Comparison of ENCODE assay signal across 14 mouse cellular contexts in the genomic region with DNA sequence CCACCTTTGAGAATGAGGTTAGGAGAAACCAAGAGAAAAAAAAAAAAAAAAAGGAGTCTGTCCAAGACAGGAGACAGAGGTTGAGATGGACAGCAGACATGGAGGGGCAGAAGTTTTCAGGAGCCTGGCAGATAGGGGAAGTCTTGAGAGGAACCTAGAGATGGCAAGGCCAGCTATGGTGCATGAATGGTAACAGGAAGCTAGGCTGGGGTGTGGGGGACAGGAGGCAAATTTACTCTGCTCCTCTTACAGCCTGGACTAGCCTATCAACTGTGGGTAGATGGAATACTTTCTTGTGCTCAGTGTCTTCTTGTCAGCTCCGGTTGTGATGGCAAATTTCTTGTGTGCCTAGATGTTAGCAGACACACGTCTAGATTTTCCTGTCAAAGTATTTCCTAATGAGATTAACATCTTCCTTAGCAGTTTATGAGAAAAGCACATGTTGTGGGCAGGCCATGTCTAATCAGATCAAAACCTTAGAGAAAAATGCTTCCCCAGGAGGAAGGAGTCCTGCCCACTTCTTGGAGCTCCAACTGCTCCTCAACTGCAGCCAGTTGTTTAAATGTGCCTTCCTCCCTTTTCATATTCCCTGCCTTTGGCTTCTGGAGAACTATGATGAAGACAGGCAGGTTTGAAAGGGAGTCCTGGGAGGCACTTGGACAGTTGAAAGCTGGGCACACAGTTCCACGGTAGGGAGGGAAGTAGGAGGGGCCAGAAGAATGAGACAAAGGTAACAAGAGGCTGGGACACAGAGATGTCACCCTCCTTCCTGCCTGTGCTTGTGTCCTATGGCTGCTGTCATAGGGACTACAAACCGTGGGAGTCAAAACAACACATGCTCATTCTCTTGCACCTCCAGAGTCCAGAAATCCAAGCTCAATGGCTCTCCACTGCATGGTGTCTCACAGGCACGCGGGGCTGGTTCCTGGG. TPM values are rescaled to one million over a fixed set of nuclear protein-coding genes. Genes with fewer than 3 reads are reported as not detected.
DNase-seq lines count a peak whose midpoint lies in the region; ATAC-seq lines count a peak whose summit lies in the region.
"Had no signal": no experiment of that assay in that cellular context is flagged by ENCODE, and none has a peak within 500 bp of the region (broad histone marks: within the 10 kb centered on the region; RNA-seq: fewer than 3 reads in every experiment).

No protein-coding gene starts in this region.

- peak; percentile 68 for DNase-seq in heart, adult 8-10 months (ENCODE audit: low spot score)
- no peak for DNase-seq in heart, postnatal 14 days
- peak; percentile 18 for DNase-seq in thymus, postnatal 14 days
- no peak for DNase-seq in thymus, postnatal 36 days
- DNase-seq in testis, postnatal 10 days (ENCODE audit: low spot score) = no peak
- DNase-seq in cerebellum, adult 18-20 months = no peak
- DNase-seq in spleen, postnatal 14 days (ENCODE audit: low spot score in 2 of 2) = no peak
- DNase-seq: adrenal gland, postnatal 25 days; cerebellum, adult 2 months had no signal

- no peak overlapping the region for H3K4me2 ChIP-seq in liver, embryonic 16.5 days (ENCODE audit: low read depth, low read length)
- H3K4me2 ChIP-seq: embryonic facial prominence, embryonic 13.5 days had no signal

- no peak for ATAC-seq in liver, embryonic 16.5 days (ENCODE audit: low read depth)
- ATAC-seq: forebrain, embryonic 16.5 days had no signal

- H3K36me3 ChIP-seq in liver, embryonic 16.5 days (ENCODE audit: control insufficient read depth, insufficient read depth) = no peaks in the 10 kb centered on the region
- H3K36me3 ChIP-seq: embryonic facial prominence, embryonic 13.5 days had no signal

- no peak overlapping the region for H3K4me3 ChIP-seq in liver, embryonic 16.5 days (ENCODE audit: low read depth, low read length)
- H3K4me3 ChIP-seq: embryonic facial prominence, embryonic 13.5 days had no signal

- H3K27ac ChIP-seq in liver, embryonic 16.5 days (ENCODE audit: low read length) = peak overlapping the region; percentile 76
- H3K27ac ChIP-seq: embryonic facial prominence, embryonic 13.5 days had no signal

- peaks cover 60% of the 10 kb centered on the region for H3K4me1 ChIP-seq in liver, embryonic 16.5 days (ENCODE audit: control insufficient read depth, low read depth, low read length)
- H3K4me1 ChIP-seq: embryonic facial prominence, embryonic 13.5 days had no signal

- no peaks in the 10 kb centered on the region for H3K27me3 ChIP-seq in liver, embryonic 16.5 days (ENCODE audit: control insufficient read depth, insufficient read depth, low read depth, low read length)
- H3K27me3 ChIP-seq: embryonic facial prominence, embryonic 13.5 days had no signal

- no peaks in the 10 kb centered on the region for H3K9me3 ChIP-seq in liver, embryonic 16.5 days (replicated peaks; ENCODE audit: control insufficient read depth, low read length)
- H3K9me3 ChIP-seq: embryonic facial prominence, embryonic 13.5 days had no signal

- H3K9ac ChIP-seq in liver, embryonic 16.5 days (ENCODE audit: low read depth, low read length) = no peak overlapping the region
- H3K9ac ChIP-seq: embryonic facial prominence, embryonic 13.5 days had no signal

- WGBS in liver, embryonic 16.5 days (ENCODE audit: insufficient replicate concordance) = 41% methylated on average over 6 of the region's 6 CpGs

- intact Hi-C loops in heart, postnatal 14 days (cut with DNase I) = loop anchor here (10.0 kb wide), 1 partner anchor 330 kb away; the partner anchor contains the start of gene Mob2

RNA-seq across cellular contexts. Expression of gene Ctsd, which starts 6.7 kb away (rescaled TPM):
- total RNA-seq in heart, adult 8-10 months (2022) = 1,000 to 10,000 TPM; 1,038 to 1,126 (median 1,089) TPM
- 100 to 1,000 TPM; 572 to 613 TPM for total RNA-seq in heart, postnatal 14 days (2021)
- 408 and 415 TPM in 2 replicates for polyA plus RNA-seq in liver, embryonic 16.5 days (2015; fragmentation: Nextera tagmentation; extraction: Ambion mirVana)

RNA-seq across cellular contexts. Expression of gene Gm49369, which starts 12.1 kb away (rescaled TPM):
- total RNA-seq in heart, adult 8-10 months (2022) = 10 to 100 TPM in 1 of 4 experiments, 1 to 10 TPM in 2, under 1 TPM in 1; 0.63 to 14.1 (median 6.3) TPM
- 1 to 10 TPM; 2.4 to 6.7 TPM for total RNA-seq in heart, postnatal 14 days (2021)
- 1.4 and 1.8 TPM in 2 replicates for polyA plus RNA-seq in liver, embryonic 16.5 days (2015; fragmentation: Nextera tagmentation; extraction: Ambion mirVana)
- polyA plus RNA-seq: embryonic facial prominence, embryonic 13.5 days; forebrain, embryonic 16.5 days had no signal

RNA-seq across cellular contexts. Expression of gene Ifitm10, which starts 21.0 kb away (rescaled TPM):
- 1 to 10 TPM; 2.4 to 4.7 (median 3.4) TPM for total RNA-seq in heart, adult 8-10 months (2022)
- total RNA-seq in heart, postnatal 14 days (2021) = 1 to 10 TPM; 1.7 to 2.1 TPM
- 1.6 and 2.0 TPM in 2 replicates for polyA plus RNA-seq in liver, embryonic 16.5 days (2015; fragmentation: Nextera tagmentation; extraction: Ambion mirVana)

RNA-seq across cellular contexts. Expression of gene Syt8, which starts 40.1 kb away (rescaled TPM):
- total RNA-seq in heart, adult 8-10 months (2022) = under 1 TPM in 1 of 4 experiments, not detected in 3; 0.25 TPM
- total RNA-seq in heart, postnatal 14 days (2021) = not detected
- 0.14 TPM in 1 of 2 replicates, not detected in the other for polyA plus RNA-seq in liver, embryonic 16.5 days (2015; fragmentation: Nextera tagmentation; extraction: Ambion mirVana)
- total RNA-seq: adrenal gland, postnatal 25 days; gastrocnemius, postnatal 4 days had no signal
- polyA plus RNA-seq: cerebellum, adult 2 months; forebrain, embryonic 16.5 days; limb, embryonic 11.5 days had no signal

RNA-seq across cellular contexts. Expression of gene Tnni2, which starts 47.1 kb away (rescaled TPM):
- 1 to 10 TPM; 5.1 to 10.0 (median 7.8) TPM for total RNA-seq in heart, adult 8-10 months (2022)
- 1 to 10 TPM; 5.7 to 7.8 TPM for total RNA-seq in heart, postnatal 14 days (2021)
- 17.8 and 41.4 TPM in 2 replicates for polyA plus RNA-seq in liver, embryonic 16.5 days (2015; fragmentation: Nextera tagmentation; extraction: Ambion mirVana)
- total RNA-seq: adrenal gland, postnatal 25 days had no signal
- polyA plus RNA-seq: forebrain, embryonic 16.5 days had no signal

Comparison
In these comparisons a context has a peak if more than half of its experiments do, and no peak if none do; other contexts are left out.
1. DNase-seq: peak in heart, adult 8-10 months (single experiment) and thymus, postnatal 14 days (single experiment); none in heart, postnatal 14 days (0 of 2), thymus, postnatal 36 days (0 of 2), testis, postnatal 10 days (single experiment), cerebellum, adult 18-20 months (0 of 2) and spleen, postnatal 14 days (0 of 2).